Mouse (Mus musculus) lung, embryonic 15.5 days (tissue): ENCODE measurements at regions not wholly inside any gene's neighbourhood (a gene's known extent, or its start where the extent isn't known, plus 50 kb on each side); places are given as distances from the start of the nearest gene placed in this dataset.
"Not testable (repeated sequence)": the region's sequence is repeated elsewhere in the genome, so short reads cannot be mapped to it uniquely, and the experiment has no call there.

Source experiments
- ATAC-seq: fragments of 200-750 bp; cut with Nextera tagmentation; 2 replicates; pipeline ENCODE4 v1.8.0; 2017; ENCODE audit warnings: moderate number of reproducible peaks, borderline replicate concordance; ENCODE audit not compliant: low FRiP score, low TSS enrichment; ENCODE audit errors: extremely low read depth
- H3K27ac ChIP-seq: fragments of 300-500 bp; sonication (generic); 2 replicates; pipeline ENCODE4 v1.5.1; 2015; ENCODE audit warnings: moderate library complexity, mild to moderate bottlenecking, inconsistent platforms
- H3K27me3 ChIP-seq: fragments of 300-500 bp; sonication (generic); 2 replicates; pipeline ENCODE4 v1.6.1; 2015; ENCODE audit warnings: inconsistent platforms
- H3K36me3 ChIP-seq: fragments of 300-500 bp; sonication (generic); 2 replicates; pipeline ENCODE4 v1.6.1; 2015; ENCODE audit warnings: inconsistent platforms
- H3K4me1 ChIP-seq: fragments of 300-500 bp; sonication (generic); 2 replicates; pipeline ENCODE4 v1.6.1; 2015; ENCODE audit warnings: inconsistent platforms
- H3K4me2 ChIP-seq: fragments of 300-500 bp; sonication (generic); 2 replicates; pipeline ENCODE4 v1.6.1; 2015; ENCODE audit warnings: inconsistent platforms, mild to moderate bottlenecking, moderate library complexity
- H3K4me3 ChIP-seq: fragments of 300-500 bp; sonication (generic); 2 replicates; pipeline ENCODE4 v1.5.1; 2015; ENCODE audit warnings: mild to moderate bottlenecking, inconsistent platforms
- H3K9ac ChIP-seq: fragments of 300-500 bp; sonication (generic); 2 replicates; pipeline ENCODE4 v1.6.1; 2015; ENCODE audit warnings: inconsistent platforms
- H3K9me3 ChIP-seq: fragments of 300-500 bp; sonication (generic); 2 replicates; pipeline ENCODE4 v1.6.1; 2016; ENCODE audit warnings: inconsistent platforms
- WGBS: fragments of 180-500 bp; shearing (Covaris S2); methylation state at CpG from one replicate; pipeline ENCODE4 v1.1.7; 2015; 5-methylcytosine and 5-hydroxymethylcytosine counted together

DNA sequence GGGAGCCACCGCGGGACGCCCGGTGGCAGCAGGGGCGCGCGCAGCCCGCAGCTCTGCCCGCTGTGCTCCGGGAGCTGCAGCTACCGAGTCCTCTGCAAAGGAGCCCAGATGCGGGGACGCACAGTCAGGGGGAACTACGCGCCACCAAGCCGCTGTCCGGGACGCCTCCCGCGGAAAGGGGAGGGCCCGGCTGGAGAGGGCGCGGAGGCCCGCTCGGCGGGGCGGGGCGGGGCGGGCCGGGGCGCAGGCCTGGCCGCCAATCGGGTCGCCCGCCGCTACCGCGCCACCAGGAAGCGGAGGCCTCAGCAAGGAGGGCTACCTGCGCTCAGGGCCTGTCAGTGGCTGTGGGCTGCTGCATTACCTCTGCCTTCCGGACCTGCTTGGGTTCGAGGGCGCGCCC is 128.1 kb downstream of the 9030624G23Rik start:
- ATAC-seq = peak; percentile 64; the same call in 1 of the 2 replicates
- WGBS = no CpG with 5 or more reads among the region's 44 CpGs
- H3K9ac ChIP-seq, H3K9me3 ChIP-seq, H3K36me3 ChIP-seq, H3K4me1 ChIP-seq, H3K27me3 ChIP-seq, H3K27ac ChIP-seq: not testable (repeated sequence)
- Histone ChIP-seq H3K4me2 (peak overlapping the region; percentile 30), H3K4me3 (peak overlapping the region; percentile 34)
